Mouse (Mus musculus) forebrain, embryonic 12.5 days (tissue): ENCODE measurements around the gene Col4a2. TPM values are rescaled to one million over a fixed set of nuclear protein-coding genes. Genes with fewer than 3 reads are reported as not detected.

Experiments used
- ATAC-seq: fragments of 200-750 bp; cut with Nextera tagmentation; 2 replicates; pipeline ENCODE4 v1.8.0; 2017; ENCODE audit warnings: moderate TSS enrichment; ENCODE audit not compliant: low FRiP score
- H3K27ac ChIP-seq: fragments of 300-500 bp; sonication (generic); 2 replicates; pipeline ENCODE4 v1.5.1; 2016; ENCODE audit warnings: mild to moderate bottlenecking
- H3K27me3 ChIP-seq: fragments of 300-500 bp; sonication (generic); 2 replicates; pipeline ENCODE4 v1.6.1; 2016; ENCODE audit warnings: mild to moderate bottlenecking
- H3K36me3 ChIP-seq: fragments of 300-500 bp; sonication (generic); replicated peaks from 2 replicates; pipeline ENCODE4 v1.6.1; 2016; ENCODE audit warnings: mild to moderate bottlenecking
- H3K4me1 ChIP-seq: fragments of 300-500 bp; sonication (generic); 2 replicates; pipeline ENCODE4 v1.6.1; 2016
- H3K4me2 ChIP-seq: fragments of 300-500 bp; sonication (generic); 2 replicates; pipeline ENCODE4 v1.6.1; 2016; ENCODE audit warnings: mild to moderate bottlenecking, moderate library complexity
- H3K4me3 ChIP-seq: fragments of 300-500 bp; sonication (generic); replicated peaks from 2 replicates; pipeline ENCODE4 v1.5.1; 2016; ENCODE audit warnings: mild to moderate bottlenecking
- H3K9ac ChIP-seq: fragments of 300-500 bp; sonication (generic); 2 replicates; pipeline ENCODE4 v1.6.1; 2016; ENCODE audit warnings: mild to moderate bottlenecking
- H3K9me3 ChIP-seq: fragments of 300-500 bp; sonication (generic); 2 replicates; pipeline ENCODE4 v1.6.1; 2016
- WGBS: fragments of 180-500 bp; shearing (Covaris S2); methylation state at CpG from one replicate; pipeline ENCODE4 v1.1.7; 2016; 5-methylcytosine and 5-hydroxymethylcytosine counted together
- polyA plus RNA-seq: library from polyadenylated mRNA; unstranded; fragments of >200 nt; fragmentation: Nextera tagmentation; extraction: Ambion mirVana; gene quantifications from 2 replicates; pipeline ENCODE4 v1.2.1, GENCODE M21; 2016

Col4a2 gene
- polyA plus RNA-seq, 1 experiment from 2014 or later, result 51.3 TPM

GRCm38 (mm10) chr8:11419232-11419631, 106.6 kb downstream of the Col4a2 start:
- Histone ChIP-seq H3K27ac (no peak overlapping the region), H3K9ac (no peak overlapping the region)

GRCm38 (mm10) chr8:11419645-11420044, 107.0 kb downstream of the Col4a2 start:
- ATAC-seq, result peak; percentile 61
- peaks cover 5% of the 10 kb centered on the region for H3K4me1 ChIP-seq
- WGBS, result 13% methylated on average over 2 of the region's 2 CpGs

More at GRCm38 (mm10) chr8:11419232-11419631, 106.6 kb downstream of the Col4a2 start:
- Histone ChIP-seq H3K27me3 (no peaks in the 10 kb centered on the region), H3K4me3 (no peak overlapping the region), H3K4me1 (peaks cover 9% of the 10 kb centered on the region), H3K4me2 (no peak overlapping the region), H3K9me3 (no peaks in the 10 kb centered on the region), H3K36me3 (0 out of 2 replicates have a peak, but pooled peaks cover 3% of the 10 kb centered on the region)
- WGBS, result 47% methylated on average over 6 of the region's 6 CpGs
- ATAC-seq, result no peak; the same call in 1 of the 2 replicates

GRCm38 (mm10) chr8:11421105-11421504, 108.5 kb downstream of the Col4a2 start:
- Histone ChIP-seq H3K27ac (no peak overlapping the region), H3K4me3 (no peak overlapping the region), H3K27me3 (no peaks in the 10 kb centered on the region), H3K36me3 (0 out of 2 replicates have a peak, but pooled peaks cover 2% of the 10 kb centered on the region), H3K4me1 (no peaks in the 10 kb centered on the region), H3K9me3 (no peaks in the 10 kb centered on the region), H3K9ac (no peak overlapping the region), H3K4me2 (no peak overlapping the region)
- 43% methylated on average over 14 of the region's 14 CpGs for WGBS
- ATAC-seq, result no peak

More at GRCm38 (mm10) chr8:11419645-11420044, 107.0 kb downstream of the Col4a2 start:
- Histone ChIP-seq H3K4me2 (no peak overlapping the region), H3K27me3 (no peaks in the 10 kb centered on the region), H3K4me3 (no peak overlapping the region), H3K27ac (no peak overlapping the region), H3K9me3 (no peaks in the 10 kb centered on the region), H3K9ac (no peak overlapping the region), H3K36me3 (0 out of 2 replicates have a peak, but pooled peaks cover 3% of the 10 kb centered on the region)

- no peak for ATAC-seq
- no peaks in the 10 kb centered on the region for H3K36me3 ChIP-seq
Measured at GRCm38 (mm10) chr8:11421968-11422367, 109.4 kb downstream of the Col4a2 start.

GRCm38 (mm10) chr8:11423091-11423490, 110.5 kb downstream of the Col4a2 start:
- Histone ChIP-seq H3K36me3 (no peaks in the 10 kb centered on the region), H3K4me2 (no peak overlapping the region), H3K27ac (no peak overlapping the region), H3K4me1 (no peaks in the 10 kb centered on the region), H3K27me3 (no peaks in the 10 kb centered on the region), H3K4me3 (no peak overlapping the region), H3K9ac (no peak overlapping the region), H3K9me3 (no peaks in the 10 kb centered on the region)
- WGBS, result 62% methylated on average over 7 of the region's 7 CpGs
- no peak for ATAC-seq

More at GRCm38 (mm10) chr8:11421968-11422367, 109.4 kb downstream of the Col4a2 start:
- H3K27me3 ChIP-seq, result no peaks in the 10 kb centered on the region
- no peak overlapping the region for H3K4me3 ChIP-seq
- no peak overlapping the region for H3K4me2 ChIP-seq
- no peaks in the 10 kb centered on the region for H3K9me3 ChIP-seq
- no peaks in the 10 kb centered on the region for H3K4me1 ChIP-seq
- WGBS, result 89% methylated on average over 6 of the region's 6 CpGs
- no peak overlapping the region for H3K9ac ChIP-seq
- no peak overlapping the region for H3K27ac ChIP-seq

GRCm38 (mm10) chr8:11430688-11431087, 118.1 kb downstream of the Col4a2 start:
- no peak overlapping the region for H3K4me2 ChIP-seq
- no peaks in the 10 kb centered on the region for H3K4me1 ChIP-seq
- no peak for ATAC-seq
- WGBS, result 53% methylated on average over 5 of the region's 5 CpGs
- H3K27ac ChIP-seq, result no peak overlapping the region
- no peaks in the 10 kb centered on the region for H3K9me3 ChIP-seq
- H3K9ac ChIP-seq, result no peak overlapping the region
- H3K36me3 ChIP-seq, result no peaks in the 10 kb centered on the region
- no peaks in the 10 kb centered on the region for H3K27me3 ChIP-seq
- H3K4me3 ChIP-seq, result no peak overlapping the region

- H3K4me2 ChIP-seq, result no peak overlapping the region
- WGBS, result 53% methylated on average over 12 of the region's 12 CpGs
Measured at GRCm38 (mm10) chr8:11437862-11438261, 125.3 kb downstream of the Col4a2 start.

GRCm38 (mm10) chr8:11441291-11441690, 128.7 kb downstream of the Col4a2 start:
- WGBS, result 95% methylated on average over 6 of the region's 6 CpGs
- no peaks in the 10 kb centered on the region for H3K27me3 ChIP-seq
- no peaks in the 10 kb centered on the region for H3K9me3 ChIP-seq
- no peak overlapping the region for H3K4me3 ChIP-seq
- H3K4me1 ChIP-seq, result no peaks in the 10 kb centered on the region
- no peak overlapping the region for H3K4me2 ChIP-seq
- H3K27ac ChIP-seq, result no peak overlapping the region
- no peaks in the 10 kb centered on the region for H3K36me3 ChIP-seq
- ATAC-seq, result no peak
- H3K9ac ChIP-seq, result no peak overlapping the region

More at GRCm38 (mm10) chr8:11437862-11438261, 125.3 kb downstream of the Col4a2 start:
- H3K4me1 ChIP-seq, result no peaks in the 10 kb centered on the region
- no peak overlapping the region for H3K9ac ChIP-seq
- no peak for ATAC-seq
- no peaks in the 10 kb centered on the region for H3K9me3 ChIP-seq
- no peaks in the 10 kb centered on the region for H3K36me3 ChIP-seq
- H3K27ac ChIP-seq, result no peak overlapping the region
- no peaks in the 10 kb centered on the region for H3K27me3 ChIP-seq
- H3K4me3 ChIP-seq, result no peak overlapping the region

GRCm38 (mm10) chr8:11443611-11444010, 131.0 kb downstream of the Col4a2 start:
- H3K27ac ChIP-seq, result no peak overlapping the region
- no peaks in the 10 kb centered on the region for H3K36me3 ChIP-seq
- 88% methylated on average over 9 of the region's 9 CpGs for WGBS
- H3K4me1 ChIP-seq, result no peaks in the 10 kb centered on the region
- no peak overlapping the region for H3K9ac ChIP-seq
- no peaks in the 10 kb centered on the region for H3K27me3 ChIP-seq
- no peaks in the 10 kb centered on the region for H3K9me3 ChIP-seq
- no peak overlapping the region for H3K4me3 ChIP-seq
- ATAC-seq, result no peak
- H3K4me2 ChIP-seq, result no peak overlapping the region

- Histone ChIP-seq H3K4me1 (no peaks in the 10 kb centered on the region), H3K36me3 (no peaks in the 10 kb centered on the region), H3K9ac (no peak overlapping the region), H3K27me3 (no peaks in the 10 kb centered on the region), H3K27ac (no peak overlapping the region), H3K4me2 (no peak overlapping the region), H3K9me3 (no peaks in the 10 kb centered on the region), H3K4me3 (no peak overlapping the region)
- no peak for ATAC-seq
- WGBS, result 85% methylated on average over 7 of the region's 7 CpGs
Measured at GRCm38 (mm10) chr8:11444216-11444615, 131.6 kb downstream of the Col4a2 start.

- Histone ChIP-seq H3K4me2 (no peak overlapping the region), H3K36me3 (no peaks in the 10 kb centered on the region), H3K4me1 (peaks cover 7% of the 10 kb centered on the region), H3K27ac (no peak overlapping the region), H3K4me3 (no peak overlapping the region), H3K27me3 (no peaks in the 10 kb centered on the region), H3K9me3 (no peaks in the 10 kb centered on the region), H3K9ac (no peak overlapping the region)
- no peak for ATAC-seq
- 95% methylated on average over 13 of the region's 13 CpGs for WGBS
Measured at GRCm38 (mm10) chr8:11445790-11446189, 133.2 kb downstream of the Col4a2 start.

GRCm38 (mm10) chr8:11447910-11448570, 135.4 kb downstream of the Col4a2 start:
- no peak overlapping the region for H3K4me2 ChIP-seq
- H3K4me1 ChIP-seq, result peaks cover 22% of the 10 kb centered on the region
- 92% methylated on average over 23 of the region's 23 CpGs for WGBS

More at GRCm38 (mm10) chr8:11447910-11448570, 135.4 kb downstream of the Col4a2 start:
- H3K27ac ChIP-seq, result no peak overlapping the region
- no peaks in the 10 kb centered on the region for H3K27me3 ChIP-seq
- H3K36me3 ChIP-seq, result no peaks in the 10 kb centered on the region
- H3K9ac ChIP-seq, result no peak overlapping the region
- H3K9me3 ChIP-seq, result no peaks in the 10 kb centered on the region
- no peak overlapping the region for H3K4me3 ChIP-seq
- no peak for ATAC-seq
